In genomic region chr12:76016123-76017101, GRCm38 (mm10) we compare ENCODE assay signal across 8 mouse cellular contexts.
DNase-seq lines count a peak whose midpoint lies in the region.

No protein-coding gene starts in this region.

- intact Hi-C loops in left cerebral cortex, postnatal 4 days (cut with DNase I): loop anchor here (10.0 kb wide), 1 partner anchor 158 kb away; the partner anchor contains the start of gene Esr2

- DNase-seq in 3134 (ENCODE audit: extremely low read depth, insufficient read length, low spot score): peak; percentile 52
- peak; percentile 68 for DNase-seq in MN1 (ENCODE audit: low spot score)
- DNase-seq in cerebellum, adult 8-10 months: peak; percentile 79
- DNase-seq in frontal cortex, postnatal 36 days (ENCODE audit: low spot score in 2 of 2): peak; percentile 70 to 78
- DNase-seq in kidney, adult 11 months: peak; percentile 21
- DNase-seq in left cerebral cortex, postnatal 4 days: peak; percentile 71
- DNase-seq in ovary, postnatal 36 days (ENCODE audit: low spot score): peak; percentile 59
- peak; percentile 78 for DNase-seq in thymus, postnatal 0 days (ENCODE audit: low spot score)

Comparison
In these comparisons a context has a peak if more than half of its experiments do, and no peak if none do; other contexts are left out.
1. Peak in every context shown above with its lines: DNase-seq.
2. DNase-seq: peak in every context shown above with its lines; median percentile 79 in cerebellum, adult 8-10 months; 78 in thymus, postnatal 0 days; 74 in frontal cortex, postnatal 36 days; 71 in left cerebral cortex, postnatal 4 days; 68 in MN1; 59 in ovary, postnatal 36 days; 52 in 3134; 21 in kidney, adult 11 months.